Mouse (Mus musculus): ENCODE results near the gene Tspyl3. TPM values are rescaled to one million over a fixed set of nuclear protein-coding genes. Genes with fewer than 3 reads are reported as not detected.

The Tspyl3 gene
- total and polyA plus RNA-seq, 2 experiments from 2014 or later, result 30.1 to 54.7 TPM

DNA sequence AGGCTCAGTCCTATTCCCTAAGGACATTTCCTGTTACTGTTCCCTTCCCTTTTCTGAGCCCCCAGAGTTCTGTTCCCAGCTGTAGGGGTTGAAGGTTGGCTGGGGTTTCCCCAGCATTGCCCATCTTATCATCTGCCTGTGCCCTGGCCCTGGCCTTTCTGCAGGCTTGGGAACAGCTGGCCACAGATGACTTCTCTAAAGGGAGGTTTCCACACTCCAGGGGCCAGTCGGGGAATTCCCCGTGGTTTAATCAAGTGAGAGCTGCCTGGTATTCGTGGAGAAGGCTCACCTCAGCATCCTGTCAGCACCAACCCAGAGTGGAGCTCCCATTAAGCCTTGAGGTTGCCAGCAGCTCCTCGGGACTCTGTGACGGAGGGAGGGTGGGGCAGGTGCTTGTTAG, 26.8 kb downstream of the Tspyl3 start:
- TF ChIP-seq CTCF (IDR thresholded peaks at IDR 0.05), result no peak
- ATAC-seq (ENCODE audit: low FRiP score), result no peak

GRCm38 (mm10) chr2:153194255-153194654, 31.0 kb downstream of the Tspyl3 start:
- Histone ChIP-seq H3K4me2 (ENCODE audit: low read depth, low read length, poor library complexity, severe bottlenecking) (no peak overlapping the region), H3K9ac (replicated peaks; ENCODE audit: low read length, poor library complexity, severe bottlenecking) (no peak overlapping the region), H3K4me1 (ENCODE audit: insufficient read depth, low read length) (no peaks in the 10 kb centered on the region), H3K27me3 (ENCODE audit: insufficient read depth, low read length) (no peaks in the 10 kb centered on the region), H3K9me3 (ENCODE audit: low read length) (no peaks in the 10 kb centered on the region), H3K36me3 (ENCODE audit: insufficient read depth, low read length) (peaks cover 68% of the 10 kb centered on the region), H3K27ac (ENCODE audit: low read depth, low read length) (no peak overlapping the region), H3K4me3 (ENCODE audit: low read depth, low read length) (no peak overlapping the region)
- ATAC-seq (ENCODE audit: low FRiP score) (no peak), DNase-seq (ENCODE audit: low spot score) (no peak)
- WGBS, result 98% methylated on average over 3 of the region's 3 CpGs
- TF ChIP-seq CTCF (IDR thresholded peaks at IDR 0.05), result no peak

More for the DNA sequence above, 26.8 kb downstream of the Tspyl3 start:
- no peaks in the 10 kb centered on the region for H3K9me3 ChIP-seq (ENCODE audit: low read length)
- H3K27me3 ChIP-seq (ENCODE audit: insufficient read depth, low read length), result no peaks in the 10 kb centered on the region
- no peaks in the 10 kb centered on the region for H3K4me1 ChIP-seq (ENCODE audit: insufficient read depth, low read length)
- 84% methylated on average over 5 of the region's 5 CpGs for whole genome bisulfite sequencing
- no peak overlapping the region for H3K4me3 ChIP-seq (ENCODE audit: low read depth, low read length)
- no peak for DNase-seq (ENCODE audit: low spot score)
- no peak overlapping the region for H3K27ac ChIP-seq (ENCODE audit: low read depth, low read length)
- no peak overlapping the region for H3K9ac ChIP-seq (replicated peaks; ENCODE audit: low read length, poor library complexity, severe bottlenecking)
- H3K4me2 ChIP-seq (ENCODE audit: low read depth, low read length, poor library complexity, severe bottlenecking), result no peak overlapping the region
- peaks cover 47% of the 10 kb centered on the region for H3K36me3 ChIP-seq (ENCODE audit: insufficient read depth, low read length)

DNA sequence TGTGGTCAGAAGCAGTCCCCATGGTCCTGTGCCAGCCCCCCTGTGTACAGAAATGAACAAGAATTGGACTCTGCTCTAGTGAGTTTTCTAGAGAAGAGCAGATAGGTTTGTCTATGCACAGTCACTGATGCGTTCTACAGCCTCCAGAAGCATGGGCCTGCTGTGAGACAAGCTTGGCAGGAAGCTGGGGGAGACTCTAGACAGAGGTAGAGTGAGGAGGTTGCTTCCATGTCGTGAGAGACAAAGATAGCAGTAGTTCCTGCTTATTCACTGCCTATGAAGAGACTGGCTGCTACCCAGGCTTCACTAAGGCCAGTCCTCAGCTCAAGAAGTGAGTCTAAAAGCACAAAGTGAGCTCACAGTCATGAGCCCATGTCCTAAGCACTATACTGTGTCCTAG, 34.0 kb downstream of the Tspyl3 start:
- Histone ChIP-seq H3K9ac (replicated peaks; ENCODE audit: low read length, poor library complexity, severe bottlenecking) (no peak overlapping the region), H3K27ac (ENCODE audit: low read depth, low read length) (no peak overlapping the region), H3K27me3 (ENCODE audit: insufficient read depth, low read length) (no peaks in the 10 kb centered on the region), H3K9me3 (ENCODE audit: low read length) (no peaks in the 10 kb centered on the region), H3K4me1 (ENCODE audit: insufficient read depth, low read length) (no peaks in the 10 kb centered on the region), H3K4me3 (ENCODE audit: low read depth, low read length) (no peak overlapping the region), H3K4me2 (ENCODE audit: low read depth, low read length, poor library complexity, severe bottlenecking) (no peak overlapping the region), H3K36me3 (ENCODE audit: insufficient read depth, low read length) (peaks cover 81% of the 10 kb centered on the region)
- TF ChIP-seq CTCF (IDR thresholded peaks at IDR 0.05), result no peak
- WGBS, result 76% methylated on average over 2 of the region's 2 CpGs
- DNase-seq (ENCODE audit: low spot score) (no peak), ATAC-seq (ENCODE audit: low FRiP score) (no peak)

DNA sequence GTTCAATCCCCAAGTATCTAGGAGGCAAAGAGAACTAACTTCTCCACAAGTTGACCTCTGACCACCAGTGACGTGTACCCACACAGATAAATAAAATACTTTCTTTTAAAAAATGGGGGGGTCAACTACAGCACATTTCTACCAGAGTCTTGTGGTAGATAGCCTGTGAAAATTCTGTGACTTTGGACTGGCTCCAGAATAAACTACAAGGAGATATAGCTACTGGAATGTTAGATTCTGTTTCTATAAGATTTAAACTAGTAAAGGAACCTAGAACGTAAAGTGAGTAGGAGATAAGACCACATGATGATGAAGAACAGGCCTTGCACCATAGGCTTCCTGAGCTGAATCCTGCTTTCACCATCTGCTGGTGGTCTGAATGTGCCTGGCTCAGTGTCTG, 37.4 kb downstream of the Tspyl3 start:
- Histone ChIP-seq H3K27ac (ENCODE audit: low read depth, low read length) (no peak overlapping the region), H3K9me3 (ENCODE audit: low read length) (no peaks in the 10 kb centered on the region), H3K9ac (replicated peaks; ENCODE audit: low read length, poor library complexity, severe bottlenecking) (no peak overlapping the region), H3K27me3 (ENCODE audit: insufficient read depth, low read length) (no peaks in the 10 kb centered on the region), H3K4me3 (ENCODE audit: low read depth, low read length) (no peak overlapping the region), H3K36me3 (ENCODE audit: insufficient read depth, low read length) (peaks cover 87% of the 10 kb centered on the region), H3K4me2 (ENCODE audit: low read depth, low read length, poor library complexity, severe bottlenecking) (no peak overlapping the region), H3K4me1 (ENCODE audit: insufficient read depth, low read length) (no peaks in the 10 kb centered on the region)
- 90% methylated on average over 2 of the region's 2 CpGs for WGBS
- DNase-seq (ENCODE audit: low spot score) (no peak), ATAC-seq (ENCODE audit: low FRiP score) (no peak)
- TF ChIP-seq CTCF (IDR thresholded peaks at IDR 0.05), result no peak

DNA sequence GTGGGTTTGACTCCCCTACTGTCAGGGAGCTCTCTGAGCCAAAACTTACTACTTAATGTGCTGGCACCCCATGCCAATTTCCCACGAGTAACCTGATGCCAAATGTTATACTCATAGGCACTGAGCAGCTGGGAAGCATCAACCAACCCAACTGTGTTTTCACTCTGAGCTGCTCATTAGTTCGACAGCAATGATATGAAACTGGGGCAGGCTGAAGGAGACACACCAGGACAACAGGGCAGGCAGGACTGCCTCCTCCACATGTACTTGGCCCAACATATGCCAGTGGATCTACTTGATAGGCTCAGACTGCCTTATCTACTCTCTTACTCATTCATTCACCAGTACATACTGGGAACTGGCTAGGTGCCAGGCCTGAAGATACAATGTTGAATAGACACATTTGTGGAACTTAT, 39.1 kb downstream of the Tspyl3 start:
- H3K9ac ChIP-seq (replicated peaks; ENCODE audit: low read length, poor library complexity, severe bottlenecking), result no peak overlapping the region
- H3K9me3 ChIP-seq (ENCODE audit: low read length), result no peaks in the 10 kb centered on the region
- no peak for TF ChIP-seq CTCF (IDR thresholded peaks at IDR 0.05)
- ATAC-seq (ENCODE audit: low FRiP score) (no peak), DNase-seq (ENCODE audit: low spot score) (peak; percentile 28)
- 76% methylated on average over 2 of the region's 2 CpGs for WGBS
- H3K27me3 ChIP-seq (ENCODE audit: insufficient read depth, low read length), result no peaks in the 10 kb centered on the region
- no peak overlapping the region for H3K4me3 ChIP-seq (ENCODE audit: low read depth, low read length)
- no peak overlapping the region for H3K4me2 ChIP-seq (ENCODE audit: low read depth, low read length, poor library complexity, severe bottlenecking)
- peaks cover 82% of the 10 kb centered on the region for H3K36me3 ChIP-seq (ENCODE audit: insufficient read depth, low read length)
- H3K4me1 ChIP-seq (ENCODE audit: insufficient read depth, low read length), result no peaks in the 10 kb centered on the region
- H3K27ac ChIP-seq (ENCODE audit: low read depth, low read length), result no peak overlapping the region

DNA sequence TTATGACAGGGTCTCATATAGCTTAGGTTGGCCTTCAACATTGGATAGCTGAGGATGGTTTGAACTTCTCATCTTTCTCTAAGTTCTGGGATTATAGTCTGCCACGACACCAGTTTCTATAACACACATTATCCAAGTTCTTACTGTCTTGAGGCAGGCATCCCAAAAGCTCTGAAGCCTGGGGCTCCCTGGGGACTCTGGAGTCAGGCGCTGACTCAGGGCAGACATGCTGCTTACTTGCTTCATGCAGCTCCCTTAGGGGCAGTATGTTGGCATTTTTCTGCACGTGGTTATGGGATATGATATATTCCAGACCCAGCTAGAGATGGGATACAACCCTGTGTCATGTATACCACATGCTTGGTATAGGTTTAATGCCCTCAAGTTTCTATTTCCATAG, 45.3 kb downstream of the Tspyl3 start:
- no peaks in the 10 kb centered on the region for H3K27me3 ChIP-seq (ENCODE audit: insufficient read depth, low read length)
- H3K4me3 ChIP-seq (ENCODE audit: low read depth, low read length), result no peak overlapping the region
- H3K27ac ChIP-seq (ENCODE audit: low read depth, low read length), result no peak overlapping the region
- peaks cover 42% of the 10 kb centered on the region for H3K36me3 ChIP-seq (ENCODE audit: insufficient read depth, low read length)
- ATAC-seq (ENCODE audit: low FRiP score) (no peak), DNase-seq (ENCODE audit: low spot score) (no peak)
- no peaks in the 10 kb centered on the region for H3K4me1 ChIP-seq (ENCODE audit: insufficient read depth, low read length)
- H3K9ac ChIP-seq (replicated peaks; ENCODE audit: low read length, poor library complexity, severe bottlenecking), result no peak overlapping the region
- H3K4me2 ChIP-seq (ENCODE audit: low read depth, low read length, poor library complexity, severe bottlenecking), result no peak overlapping the region
- no peak for TF ChIP-seq CTCF (IDR thresholded peaks at IDR 0.05)
- 83% methylated on average over 3 of the region's 3 CpGs for WGBS
- no peaks in the 10 kb centered on the region for H3K9me3 ChIP-seq (ENCODE audit: low read length)

Data from midbrain, postnatal 0 days (tissue).